Mouse (Mus musculus): ENCODE measurements around the gene Zbtb7b. TPM values are rescaled to one million over a fixed set of nuclear protein-coding genes. Genes with fewer than 3 reads are reported as not detected.

The Zbtb7b gene
- polyA plus RNA-seq, 2 experiments: 3.4 to 13.4 TPM

GRCm38 (mm10) chr3:89417840-89418169 lies 23.2 kb upstream of the Zbtb7b start:
- Histone ChIP-seq H3K4me2 (replicated peaks; ENCODE audit: low read depth, low read length, severe bottlenecking) (peak overlapping the region; percentile 84), H3K27me3 (ENCODE audit: control insufficient read depth, insufficient read depth, low read length) (no peaks in the 10 kb centered on the region), H3K4me3 (replicated peaks; ENCODE audit: low read length) (peak overlapping the region; percentile 61), H3K27ac (replicated peaks; ENCODE audit: low read depth, low read length) (peak overlapping the region; percentile 88), H3K4me1 (ENCODE audit: control insufficient read depth, insufficient read depth, low read length) (peaks cover 25% of the 10 kb centered on the region), H3K9ac (ENCODE audit: low read depth, low read length, severe bottlenecking) (peak overlapping the region; percentile 64), H3K9me3 (ENCODE audit: control insufficient read depth, low read length) (no peaks in the 10 kb centered on the region), H3K36me3 (ENCODE audit: control insufficient read depth, insufficient read depth, low read length) (peaks cover 33% of the 10 kb centered on the region)
- TF ChIP-seq POLR2A (IDR thresholded peaks at IDR 0.05; ENCODE audit: borderline replicate concordance, extremely low read depth, insufficient read depth, insufficient read length): no peak
- DNase-seq (ENCODE audit: low spot score): peak; percentile 86
- 0% methylated on average over 20 of the region's 20 CpGs for WGBS
- ATAC-seq (ENCODE audit: low FRiP score, low read depth): peak; percentile 45

DNA sequence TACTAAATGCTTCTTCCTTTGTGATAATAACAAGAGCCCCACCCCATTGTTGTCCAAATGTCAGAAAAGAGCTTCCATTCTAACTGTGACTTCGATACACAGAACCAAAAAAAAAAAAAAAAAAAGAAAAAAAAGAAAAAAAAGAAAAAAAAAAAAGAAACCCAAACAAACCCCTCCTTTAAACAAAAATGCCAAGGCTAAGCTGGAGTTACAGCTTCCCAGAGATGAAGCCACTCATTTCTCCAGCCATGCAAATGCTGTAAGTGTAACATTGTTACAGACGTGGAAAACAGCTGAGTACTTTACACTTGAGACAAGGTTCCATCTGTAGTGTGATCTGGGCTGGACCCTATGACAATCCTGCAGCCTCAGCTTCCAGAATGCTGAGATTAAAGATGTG lies 22.6 kb upstream of the Zbtb7b start:
- Histone ChIP-seq H3K9me3 (ENCODE audit: control insufficient read depth, low read length) (no peaks in the 10 kb centered on the region), H3K27me3 (ENCODE audit: control insufficient read depth, insufficient read depth, low read length) (no peaks in the 10 kb centered on the region), H3K36me3 (ENCODE audit: control insufficient read depth, insufficient read depth, low read length) (peaks cover 31% of the 10 kb centered on the region), H3K4me2 (replicated peaks; ENCODE audit: low read depth, low read length, severe bottlenecking) (peak overlapping the region; percentile 84), H3K27ac (replicated peaks; ENCODE audit: low read depth, low read length) (peak overlapping the region; percentile 88; the same call in 1 of the 2 replicates), H3K9ac (ENCODE audit: low read depth, low read length, severe bottlenecking) (peak overlapping the region; percentile 64), H3K4me1 (ENCODE audit: control insufficient read depth, insufficient read depth, low read length) (peaks cover 20% of the 10 kb centered on the region), H3K4me3 (replicated peaks; ENCODE audit: low read length) (peak overlapping the region; percentile 61)
- WGBS: 21% methylated on average over 2 of the region's 2 CpGs
- no peak for ATAC-seq (ENCODE audit: low FRiP score, low read depth)
- DNase-seq (ENCODE audit: low spot score): no peak
- no peak for TF ChIP-seq POLR2A (IDR thresholded peaks at IDR 0.05; ENCODE audit: borderline replicate concordance, extremely low read depth, insufficient read depth, insufficient read length)

- Histone ChIP-seq H3K27me3 (ENCODE audit: control insufficient read depth, insufficient read depth, low read length) (no peaks in the 10 kb centered on the region), H3K4me3 (replicated peaks; ENCODE audit: low read length) (no peak overlapping the region), H3K36me3 (ENCODE audit: control insufficient read depth, insufficient read depth, low read length) (peaks cover 29% of the 10 kb centered on the region), H3K9me3 (ENCODE audit: control insufficient read depth, low read length) (no peaks in the 10 kb centered on the region), H3K4me1 (ENCODE audit: control insufficient read depth, insufficient read depth, low read length) (peaks cover 20% of the 10 kb centered on the region), H3K9ac (ENCODE audit: low read depth, low read length, severe bottlenecking) (no peak overlapping the region), H3K4me2 (replicated peaks; ENCODE audit: low read depth, low read length, severe bottlenecking) (no peak overlapping the region), H3K27ac (replicated peaks; ENCODE audit: low read depth, low read length) (no peak overlapping the region)
- TF ChIP-seq POLR2A (IDR thresholded peaks at IDR 0.05; ENCODE audit: borderline replicate concordance, extremely low read depth, insufficient read depth, insufficient read length): no peak
- WGBS: 96% methylated on average over 8 of the region's 8 CpGs
- DNase-seq (ENCODE audit: low spot score) (no peak), ATAC-seq (ENCODE audit: low FRiP score, low read depth) (no peak)
These were observed 21.6 kb upstream of the Zbtb7b start for GRCm38 (mm10) chr3:89416158-89416557.

DNA sequence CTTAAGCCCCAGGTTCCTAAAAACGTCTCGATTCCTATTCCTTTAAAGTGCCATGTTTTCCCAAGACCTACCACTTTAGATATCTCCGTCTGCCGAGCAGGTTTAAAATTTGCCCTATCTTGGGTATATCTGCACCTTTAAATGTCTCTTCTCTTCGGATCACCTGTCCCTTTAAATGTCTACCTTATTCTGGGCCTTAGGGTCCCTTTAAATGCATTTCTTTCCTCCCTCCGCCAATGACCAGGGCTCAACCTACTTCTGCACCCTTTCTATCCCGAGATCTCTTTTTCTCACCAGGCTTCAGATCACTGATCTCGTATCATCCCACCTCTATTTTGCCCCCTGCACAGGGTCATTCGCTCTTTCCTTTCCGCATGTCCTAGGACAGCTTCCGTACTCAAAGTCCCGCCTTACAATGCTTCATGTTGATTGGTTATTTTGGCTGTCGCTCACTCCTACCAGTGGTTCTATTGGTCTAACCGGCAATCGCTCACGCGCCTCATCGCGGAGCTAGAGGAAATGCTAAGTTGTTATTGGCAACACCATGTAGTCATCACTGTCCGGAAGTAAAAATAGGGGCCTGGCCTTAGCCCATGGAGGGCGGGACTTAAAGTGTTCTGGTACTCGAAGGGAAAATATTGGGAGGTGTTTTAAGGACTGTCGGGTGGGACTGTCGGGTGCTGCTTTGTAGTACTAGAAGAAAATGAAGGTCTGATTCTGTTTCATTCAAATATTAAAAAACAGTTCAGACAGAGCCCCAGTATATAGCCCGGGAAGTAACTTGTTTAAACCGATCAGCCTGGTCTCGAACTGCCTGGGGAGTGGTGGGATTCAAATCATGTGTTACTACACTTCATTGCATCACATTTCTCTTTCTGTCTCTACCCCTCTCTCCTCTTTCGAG lies 17.2 kb upstream of the Zbtb7b start, which contains the start of gene Flad1:
Gene Flad1, minus strand, starts transcription at position 381 of the 904 bp plus-strand sequence.
- H3K36me3 ChIP-seq (ENCODE audit: control insufficient read depth, insufficient read depth, low read length): peaks cover 38% of the 10 kb centered on the region
- H3K27me3 ChIP-seq (ENCODE audit: control insufficient read depth, insufficient read depth, low read length): no peaks in the 10 kb centered on the region
- H3K4me2 ChIP-seq (replicated peaks; ENCODE audit: low read depth, low read length, severe bottlenecking): peak within 1 kb of the TSS; percentile 72
- peaks cover 8% of the 10 kb centered on the region for H3K4me1 ChIP-seq (ENCODE audit: control insufficient read depth, insufficient read depth, low read length)
- H3K9ac ChIP-seq (ENCODE audit: low read depth, low read length, severe bottlenecking): peak within 1 kb of the TSS; percentile 38
- H3K4me3 ChIP-seq (replicated peaks; ENCODE audit: low read length): peak within 1 kb of the TSS; percentile 50
- H3K27ac ChIP-seq (replicated peaks; ENCODE audit: low read depth, low read length): 0 out of 2 replicates have a peak within 1 kb of the TSS, but pooled peaks have one; percentile 33
- DNase-seq (ENCODE audit: low spot score) (peak; percentile 99), ATAC-seq (ENCODE audit: low FRiP score, low read depth) (peak; percentile 99)
- no peaks in the 10 kb centered on the region for H3K9me3 ChIP-seq (ENCODE audit: control insufficient read depth, low read length)
- TF ChIP-seq POLR2A (IDR thresholded peaks at IDR 0.05; ENCODE audit: borderline replicate concordance, extremely low read depth, insufficient read depth, insufficient read length): no peak
- WGBS: 7% methylated on average over 28 of the region's 28 CpGs

DNA sequence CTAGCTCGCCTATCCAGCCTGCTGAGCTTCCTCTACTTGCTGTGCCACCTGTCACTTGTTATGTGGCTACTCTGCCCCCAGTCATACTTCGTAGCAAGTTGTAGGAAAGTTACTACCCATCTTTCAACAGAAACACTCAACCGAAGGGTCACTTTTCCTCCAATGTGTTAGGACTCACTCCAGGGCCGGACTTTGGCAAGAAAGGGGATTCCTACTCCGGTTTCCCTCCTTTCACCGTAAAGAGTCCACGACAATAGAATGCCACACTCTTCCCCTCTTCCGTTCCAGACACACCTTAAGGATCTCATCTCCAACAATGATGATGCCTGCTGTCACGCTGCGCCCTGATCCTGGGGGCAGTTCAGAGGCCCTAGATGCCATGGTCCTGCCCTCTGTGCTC lies 16.3 kb upstream of the Zbtb7b start:
- Histone ChIP-seq H3K27me3 (ENCODE audit: control insufficient read depth, insufficient read depth, low read length) (no peaks in the 10 kb centered on the region), H3K4me2 (replicated peaks; ENCODE audit: low read depth, low read length, severe bottlenecking) (peak overlapping the region; percentile 72), H3K4me1 (ENCODE audit: control insufficient read depth, insufficient read depth, low read length) (peaks cover 7% of the 10 kb centered on the region), H3K9ac (ENCODE audit: low read depth, low read length, severe bottlenecking) (peak overlapping the region; percentile 21; the same call in 1 of the 2 replicates), H3K4me3 (replicated peaks; ENCODE audit: low read length) (peak overlapping the region; percentile 50), H3K9me3 (ENCODE audit: control insufficient read depth, low read length) (no peaks in the 10 kb centered on the region), H3K27ac (replicated peaks; ENCODE audit: low read depth, low read length) (no peak overlapping the region), H3K36me3 (ENCODE audit: control insufficient read depth, insufficient read depth, low read length) (peaks cover 31% of the 10 kb centered on the region)
- no peak for DNase-seq (ENCODE audit: low spot score)
- WGBS: 77% methylated on average over 10 of the region's 10 CpGs
- ATAC-seq (ENCODE audit: low FRiP score, low read depth): no peak
- TF ChIP-seq POLR2A (IDR thresholded peaks at IDR 0.05; ENCODE audit: borderline replicate concordance, extremely low read depth, insufficient read depth, insufficient read length): no peak

Measured in limb, embryonic 14.5 days (tissue).